Mouse (Mus musculus): ENCODE measurements around the gene Grm1.

Grm1 gene

DNA sequence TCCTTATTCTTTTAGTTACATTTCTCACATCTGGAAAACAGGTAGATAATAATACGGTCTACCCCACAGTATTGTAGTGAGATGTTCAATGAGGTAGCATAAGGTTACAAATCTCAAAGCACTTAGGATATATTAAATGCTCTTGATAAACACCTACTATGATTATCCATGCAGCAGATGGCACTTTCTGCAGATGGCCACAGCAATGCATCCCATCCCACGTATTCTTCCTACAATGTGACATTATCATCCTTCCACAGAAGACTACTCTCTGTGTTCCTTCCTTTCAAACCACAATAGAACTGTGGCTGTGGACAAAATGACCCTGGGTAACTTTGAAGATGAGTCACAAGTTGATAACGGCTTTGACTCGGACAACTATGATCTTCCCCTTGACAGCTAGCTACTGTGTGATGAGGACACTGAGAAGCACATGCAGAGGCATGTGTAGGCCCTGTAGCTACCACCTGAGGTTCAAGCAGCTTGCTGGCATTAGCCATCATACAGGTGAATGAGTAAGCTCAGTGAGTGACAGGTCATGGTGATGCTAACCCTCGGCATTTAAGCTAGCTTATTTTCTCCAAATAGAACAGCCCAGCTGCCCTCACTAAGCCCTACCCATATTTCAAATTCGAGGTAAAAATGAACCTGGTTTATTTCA lies 117.5 kb downstream of the Grm1 start:
- no peak for DNase-seq (ENCODE audit: low read depth)

DNA sequence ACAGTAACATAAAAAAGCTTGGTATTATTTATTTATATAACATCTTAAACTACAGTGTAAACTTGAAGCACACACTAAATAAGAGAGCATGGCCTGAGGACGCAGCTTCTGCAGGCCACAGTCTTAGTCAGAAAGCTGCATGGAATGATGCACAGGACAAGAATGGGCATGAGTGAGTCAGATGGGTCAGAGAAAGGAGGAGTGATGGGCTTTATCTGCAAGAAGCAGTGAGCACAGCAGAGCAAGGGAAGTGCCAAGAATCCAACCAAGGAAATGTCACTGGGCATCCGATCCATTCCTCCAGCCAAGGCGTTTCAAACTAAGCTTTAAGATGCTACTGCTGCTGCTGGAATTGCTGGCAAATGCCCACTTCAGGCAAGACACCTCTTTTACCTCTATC lies 131.6 kb downstream of the Grm1 start:
- DNase-seq (ENCODE audit: low read depth) = no peak

DNA sequence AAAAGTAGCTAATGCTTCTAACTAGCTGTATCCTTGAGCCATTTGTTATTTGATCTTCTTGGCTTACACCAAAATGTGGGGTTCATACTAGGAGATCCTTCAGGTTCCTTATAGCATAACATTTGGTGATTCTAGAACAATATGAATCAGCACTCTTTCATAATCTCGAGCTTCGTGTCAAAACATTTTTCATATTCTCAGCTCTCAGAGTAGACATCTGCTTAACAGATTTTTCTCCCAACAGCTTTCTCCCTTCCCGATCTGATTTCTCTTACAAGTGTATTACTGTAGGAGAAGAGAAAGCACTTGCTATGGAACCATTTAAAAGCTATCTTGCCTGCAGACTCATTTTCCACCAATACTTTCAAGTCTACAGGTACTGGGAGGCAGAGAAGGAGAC lies 133.0 kb downstream of the Grm1 start:
- DNase-seq (ENCODE audit: low read depth) = no peak

DNA sequence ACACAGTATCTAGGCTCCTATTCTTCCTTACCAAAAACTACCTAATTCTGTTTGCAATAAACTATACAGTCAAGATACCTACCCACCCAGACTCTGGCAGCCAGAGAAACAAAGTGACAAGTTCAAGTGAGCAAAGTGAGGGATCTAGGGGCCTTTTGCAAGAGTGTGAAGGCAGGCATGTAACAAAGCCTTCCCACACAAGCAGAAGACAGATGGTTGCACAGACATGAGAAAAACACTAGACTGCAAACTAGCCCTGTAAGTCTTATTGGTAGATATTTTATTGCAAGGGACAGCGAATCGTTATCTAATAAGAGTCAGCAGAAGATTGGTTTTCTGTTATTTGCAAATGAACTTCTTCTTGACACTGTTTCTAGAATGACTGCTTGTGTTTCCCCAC lies 134.6 kb downstream of the Grm1 start:
- no peak for DNase-seq (ENCODE audit: low read depth)

DNA sequence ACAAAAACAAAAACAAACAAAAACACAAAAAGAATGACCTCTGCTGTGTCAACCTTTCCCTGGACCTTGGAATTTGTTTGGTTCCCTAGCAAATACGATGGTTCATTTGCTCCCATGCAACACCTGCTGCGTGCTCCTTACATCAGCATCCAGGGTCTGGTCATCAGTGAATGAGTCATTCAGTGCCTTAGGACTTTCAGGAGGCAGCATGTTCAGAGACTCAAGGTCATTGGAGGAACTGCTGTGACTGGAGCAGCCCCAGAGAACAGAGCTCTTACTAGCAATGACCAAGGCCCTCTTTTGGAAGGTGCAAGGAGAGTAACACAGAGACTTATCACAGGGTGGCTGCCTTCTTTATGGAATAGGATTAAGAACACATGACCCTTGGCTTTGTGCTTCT lies 138.2 kb downstream of the Grm1 start:
- DNase-seq (ENCODE audit: low read depth) = no peak

DNA sequence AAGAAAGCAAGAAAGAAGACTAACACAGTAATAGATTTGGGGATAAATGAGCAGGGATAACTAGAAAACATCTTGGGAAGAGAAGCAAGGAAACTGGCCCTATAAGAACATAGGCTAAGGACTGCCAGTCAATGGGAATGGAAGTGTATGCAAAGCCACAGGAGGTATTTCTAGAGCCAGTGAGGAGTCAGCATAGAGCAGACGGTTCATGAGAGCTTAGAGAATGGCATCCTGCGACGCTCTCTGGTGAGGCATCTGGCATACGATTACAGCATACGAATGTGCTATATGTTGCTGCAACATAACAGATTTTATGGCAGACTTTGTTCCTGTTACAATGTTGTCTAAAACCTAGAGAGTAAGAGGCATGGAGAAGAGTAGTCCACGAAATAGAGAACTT lies 139.9 kb downstream of the Grm1 start:
- no peak for DNase-seq (ENCODE audit: low read depth)

DNA sequence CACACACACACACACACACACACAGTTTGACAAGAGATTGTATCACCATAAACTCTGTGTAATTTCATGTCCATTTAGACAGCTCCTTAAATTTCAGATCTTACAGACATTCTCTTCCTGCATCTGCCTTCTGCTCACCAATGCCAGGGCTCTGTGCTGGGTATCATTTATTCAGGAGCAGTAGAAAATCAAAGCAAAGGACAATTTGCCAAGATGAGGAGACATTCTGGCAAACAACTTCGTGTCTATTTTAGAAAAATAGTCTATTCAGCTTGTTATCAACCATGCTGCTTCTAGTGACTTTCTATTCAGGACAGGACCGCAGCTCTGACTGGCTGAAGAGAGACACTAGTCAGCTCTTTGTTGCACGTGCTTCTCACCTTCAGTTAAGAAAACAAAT lies 146.3 kb downstream of the Grm1 start:
- DNase-seq (ENCODE audit: low read depth) = no peak

DNA sequence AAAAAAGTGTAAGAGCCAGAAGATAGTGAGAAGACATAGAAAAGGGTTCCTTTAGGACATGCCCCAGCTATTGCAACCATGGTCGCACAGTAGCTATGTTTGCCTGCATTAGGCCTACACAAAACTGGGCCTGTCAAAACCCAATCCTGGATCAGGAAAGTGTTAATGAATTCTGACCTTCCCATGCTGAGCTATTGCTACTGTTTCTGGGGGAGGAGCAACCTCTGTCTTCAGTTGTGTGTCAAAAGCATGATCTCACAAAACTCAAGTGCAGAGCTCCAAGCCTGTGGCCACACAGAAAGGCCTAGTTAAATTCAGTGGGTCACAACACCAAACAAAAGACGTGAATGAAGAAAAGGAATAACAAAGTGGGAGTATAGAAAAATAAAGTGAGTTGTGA lies 152.5 kb downstream of the Grm1 start:
- no peak for DNase-seq (ENCODE audit: low read depth)

DNA sequence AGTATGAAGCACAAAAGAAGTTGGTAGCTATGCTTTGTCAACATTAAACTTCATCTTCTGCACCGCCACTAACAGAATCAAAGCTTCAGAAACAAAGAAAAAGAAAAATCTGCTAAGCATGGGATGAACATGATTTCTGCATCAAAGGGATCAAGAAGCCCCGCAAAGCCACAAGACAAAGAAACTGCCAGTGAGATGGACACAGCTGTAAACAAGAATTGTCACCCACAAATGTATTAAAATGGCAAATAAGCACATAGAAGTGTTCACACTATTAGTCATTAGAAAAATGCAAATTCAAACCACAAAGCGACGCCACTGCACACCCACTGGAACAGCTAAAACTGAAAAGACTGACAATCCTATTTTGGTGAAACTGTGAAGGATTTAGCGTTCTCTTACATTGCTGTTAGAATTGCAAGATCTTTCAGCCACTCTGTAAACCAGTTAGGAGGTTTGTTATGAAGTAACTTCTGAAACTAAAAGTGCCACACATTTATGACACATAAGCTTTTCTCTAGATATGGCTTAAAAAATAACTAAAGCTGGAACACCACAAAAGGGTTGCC lies 153.3 kb downstream of the Grm1 start:
- no peak for DNase-seq (ENCODE audit: low read depth)

DNA sequence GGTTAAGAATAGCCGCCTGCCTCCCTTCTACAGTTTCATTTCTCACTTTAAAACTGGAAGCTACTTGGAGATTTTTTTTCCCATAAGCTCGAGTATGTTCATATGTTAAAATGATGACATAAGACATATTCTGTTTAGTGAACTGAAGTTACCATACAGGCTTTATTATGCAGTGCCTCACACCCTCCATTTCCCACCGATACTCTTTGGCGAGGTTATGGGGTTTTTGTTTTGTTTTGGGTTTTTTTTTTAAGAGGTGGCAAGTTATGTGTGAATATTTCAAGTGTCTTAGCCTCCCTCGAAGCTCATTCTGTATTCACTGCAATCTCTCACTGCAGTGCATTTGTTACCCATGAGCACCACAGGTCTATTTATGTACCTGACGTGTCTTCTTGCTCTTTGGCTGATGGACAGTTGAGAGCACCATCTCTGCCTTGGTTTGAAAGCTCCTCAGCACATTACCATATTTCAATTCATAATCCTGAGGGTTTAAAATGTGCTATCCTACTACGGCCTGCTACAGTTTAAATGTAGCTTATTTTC lies 164.2 kb downstream of the Grm1 start:
- no peak for DNase-seq (ENCODE audit: low read depth)

DNA sequence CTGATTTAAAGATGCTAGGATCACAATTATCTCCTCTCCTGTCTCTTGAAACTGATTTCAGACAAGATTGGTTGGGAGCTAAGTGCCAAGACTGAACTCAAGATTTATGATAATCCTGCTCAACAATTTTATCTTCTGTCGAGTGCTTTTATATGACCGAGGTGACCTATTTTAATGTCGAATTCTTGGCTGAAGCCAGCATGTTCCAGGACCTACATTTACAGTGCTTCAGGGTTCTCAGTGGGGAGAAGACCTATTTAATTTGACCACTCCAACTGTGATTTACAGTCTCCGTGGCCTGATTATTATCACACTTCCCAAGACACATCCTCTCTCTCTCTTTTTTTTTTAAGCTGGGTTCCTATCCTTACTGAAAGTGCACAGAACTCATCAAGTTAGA lies 168.5 kb downstream of the Grm1 start:
- no peak for DNase-seq (ENCODE audit: low read depth)

DNA sequence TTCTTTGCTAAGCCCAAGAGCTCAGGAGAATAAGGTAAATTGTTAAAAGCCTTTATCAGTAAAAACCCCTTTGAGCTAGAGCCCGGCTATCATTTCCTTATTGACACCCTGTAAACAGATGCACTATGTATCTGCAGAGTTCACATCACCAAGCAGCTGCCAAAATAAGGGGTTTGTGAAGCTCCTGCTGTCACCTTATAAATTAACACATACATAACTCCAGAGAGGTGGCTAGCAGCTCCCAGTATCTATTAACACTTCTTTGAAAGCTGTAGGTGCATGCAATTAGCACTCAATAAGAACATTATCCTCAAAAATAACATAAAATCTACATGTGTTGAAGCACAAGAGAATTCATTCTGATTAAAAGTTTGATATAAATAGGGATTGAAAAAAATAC lies 191.9 kb downstream of the Grm1 start:
- DNase-seq (ENCODE audit: low read depth) = no peak

DNA sequence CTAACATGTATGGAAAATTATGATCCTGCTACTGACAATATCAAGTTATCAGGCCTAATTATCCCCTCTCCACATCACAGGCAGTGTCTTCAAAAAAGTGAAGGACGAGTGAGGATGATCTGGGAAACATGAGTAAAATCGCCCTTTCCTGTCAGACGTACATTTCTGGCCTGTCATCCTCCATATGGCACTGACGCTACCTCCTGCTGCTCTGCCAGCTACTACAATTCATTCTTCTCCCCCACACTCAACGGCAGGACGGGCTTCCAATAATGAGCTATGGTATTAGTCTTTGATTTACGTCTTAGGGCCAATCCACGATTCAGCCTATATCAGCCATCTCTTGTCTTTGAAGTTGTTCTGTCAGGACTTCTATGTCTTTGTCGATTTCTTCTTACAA lies 193.6 kb downstream of the Grm1 start:
- no peak for DNase-seq (ENCODE audit: low read depth)

DNA sequence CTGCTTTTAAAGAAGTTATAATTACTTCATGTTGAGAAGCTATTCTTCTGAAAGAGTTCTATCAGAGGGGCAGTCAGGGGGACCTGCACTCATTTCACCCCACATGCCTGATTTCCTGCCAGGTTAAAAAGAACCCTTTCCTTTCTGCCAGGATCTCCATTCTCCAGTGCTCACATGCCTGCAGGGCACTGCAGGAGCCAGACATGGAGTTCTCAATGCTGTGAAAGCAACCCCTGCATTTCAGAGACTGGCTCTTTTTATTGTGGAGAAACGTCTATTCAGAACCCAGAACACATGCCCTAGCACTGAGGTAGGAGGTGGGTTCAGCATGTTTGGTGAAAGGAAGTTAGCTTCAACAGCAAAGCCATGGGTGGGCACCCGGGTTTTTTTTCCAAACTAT lies 197.2 kb downstream of the Grm1 start:
- DNase-seq (ENCODE audit: low read depth) = no peak

DNA sequence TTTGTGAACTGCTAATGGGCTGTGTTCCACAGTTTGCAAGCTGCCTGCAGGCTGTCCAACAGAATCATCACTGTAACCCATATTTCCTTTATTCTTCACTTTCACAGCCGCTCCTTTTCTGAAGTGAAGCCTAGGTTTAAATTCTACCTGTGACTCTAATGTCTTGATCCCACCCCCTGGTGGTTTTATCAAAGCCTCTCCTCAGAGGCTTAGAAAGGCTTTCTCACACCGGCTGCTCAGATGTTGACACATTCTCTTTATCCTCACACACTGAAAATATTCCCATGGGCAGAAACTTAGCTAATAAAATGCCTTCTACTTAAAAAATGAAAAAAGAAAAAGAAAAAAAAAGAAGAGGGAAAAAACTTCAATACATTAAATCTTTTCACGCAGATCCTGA lies 210.0 kb downstream of the Grm1 start:
- no peak for DNase-seq (ENCODE audit: low read depth)

DNA sequence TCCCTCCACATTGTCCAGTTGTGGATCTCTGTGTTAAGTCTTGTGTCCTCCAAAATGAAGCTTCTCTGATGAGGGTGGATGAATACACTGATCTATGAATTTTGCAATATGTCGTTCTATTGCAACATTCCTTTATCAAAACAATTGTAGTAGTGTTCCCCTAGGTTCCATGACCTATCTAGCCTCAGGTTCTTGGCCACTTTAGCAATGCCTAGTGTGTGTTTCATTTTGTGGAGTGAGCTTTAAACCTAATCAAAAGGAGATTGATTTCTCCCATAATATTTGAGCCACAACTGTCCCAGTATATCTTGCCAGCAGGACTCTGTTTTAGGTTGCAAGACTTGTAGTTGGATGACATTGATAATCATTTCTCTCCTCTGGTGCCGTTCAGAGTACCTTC lies 211.9 kb downstream of the Grm1 start:
- no peak for DNase-seq (ENCODE audit: low read depth)

DNA sequence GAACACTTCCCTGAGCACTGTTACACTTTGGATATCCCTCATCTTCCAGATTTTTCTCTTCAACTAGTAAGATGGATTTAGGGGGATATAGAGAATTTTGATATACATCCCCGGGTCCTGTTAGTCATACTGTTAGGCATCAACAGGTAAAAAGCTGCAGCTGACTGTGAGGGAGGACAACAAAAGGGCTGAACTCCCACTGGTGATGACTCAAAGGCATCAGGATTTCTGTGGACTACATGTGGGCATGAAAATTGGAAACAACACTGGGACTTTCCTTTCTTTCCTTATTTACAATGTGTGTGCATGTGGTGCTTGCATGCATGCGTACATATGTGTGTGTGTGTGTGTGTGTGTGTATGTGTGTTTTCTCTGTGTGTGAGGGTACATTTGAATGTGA lies 215.9 kb downstream of the Grm1 start:
- no peak for DNase-seq (ENCODE audit: low read depth)

DNA sequence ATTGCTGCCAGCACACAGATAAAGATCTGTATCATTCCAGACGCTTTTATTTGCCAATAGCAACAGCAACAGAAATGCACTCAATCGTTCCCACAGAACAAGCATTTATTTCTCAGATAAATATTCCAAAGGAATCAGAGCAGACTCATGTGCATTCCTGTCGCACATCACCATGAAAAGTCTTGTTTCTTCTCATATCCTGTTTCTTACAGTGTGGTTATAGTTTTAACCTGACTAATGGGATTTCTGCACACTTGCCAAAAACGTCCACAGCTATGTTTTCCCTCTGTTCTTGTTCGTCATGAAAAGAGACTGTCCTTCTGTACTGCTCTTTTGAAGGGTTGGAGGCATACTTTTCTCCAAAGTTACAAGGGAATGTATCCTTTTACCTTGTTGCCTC lies 217.4 kb downstream of the Grm1 start:
- DNase-seq (ENCODE audit: low read depth) = no peak

DNA sequence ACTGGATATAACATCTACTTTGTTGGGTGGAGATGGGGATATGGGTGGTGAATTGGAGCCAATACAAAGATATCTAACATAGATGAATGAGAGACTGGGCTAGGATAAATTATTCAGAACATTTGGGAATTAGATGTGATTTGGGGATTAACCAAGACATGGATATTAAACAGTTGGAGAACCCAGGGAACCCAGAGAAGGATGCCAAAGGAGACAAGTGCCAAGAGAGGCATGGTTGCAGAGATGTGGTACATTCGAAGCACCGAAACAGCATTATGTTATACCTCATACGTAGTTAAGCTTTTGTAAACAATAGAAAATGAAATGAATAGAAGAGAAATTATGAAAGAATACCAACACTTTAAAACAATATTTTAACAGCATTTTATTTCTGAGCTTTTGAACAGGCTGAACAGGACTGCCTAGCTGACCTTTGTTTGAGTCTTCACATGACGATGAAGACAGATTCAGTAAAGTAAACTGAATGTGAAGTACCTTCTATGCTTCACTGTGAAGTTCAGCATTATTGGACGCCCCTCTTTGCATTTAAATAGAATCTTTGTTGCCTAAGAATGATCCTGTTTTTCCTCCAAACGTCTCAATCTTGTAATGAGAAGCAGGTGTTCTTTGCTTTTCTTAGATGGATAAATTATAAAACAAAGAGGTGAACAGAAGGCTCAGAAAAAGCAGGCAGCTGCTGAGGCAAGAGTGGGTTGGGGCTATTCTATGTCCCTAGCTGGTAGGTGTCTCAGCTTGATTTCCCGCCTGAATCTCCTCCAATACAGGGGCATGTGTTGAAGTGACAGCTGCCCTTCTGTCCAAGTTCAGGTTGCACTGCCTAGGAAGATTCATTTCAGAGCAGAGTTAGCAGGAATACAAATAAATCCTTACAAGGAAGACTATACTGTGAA lies 234.5 kb downstream of the Grm1 start:
- DNase-seq (ENCODE audit: low read depth) = no peak

DNA sequence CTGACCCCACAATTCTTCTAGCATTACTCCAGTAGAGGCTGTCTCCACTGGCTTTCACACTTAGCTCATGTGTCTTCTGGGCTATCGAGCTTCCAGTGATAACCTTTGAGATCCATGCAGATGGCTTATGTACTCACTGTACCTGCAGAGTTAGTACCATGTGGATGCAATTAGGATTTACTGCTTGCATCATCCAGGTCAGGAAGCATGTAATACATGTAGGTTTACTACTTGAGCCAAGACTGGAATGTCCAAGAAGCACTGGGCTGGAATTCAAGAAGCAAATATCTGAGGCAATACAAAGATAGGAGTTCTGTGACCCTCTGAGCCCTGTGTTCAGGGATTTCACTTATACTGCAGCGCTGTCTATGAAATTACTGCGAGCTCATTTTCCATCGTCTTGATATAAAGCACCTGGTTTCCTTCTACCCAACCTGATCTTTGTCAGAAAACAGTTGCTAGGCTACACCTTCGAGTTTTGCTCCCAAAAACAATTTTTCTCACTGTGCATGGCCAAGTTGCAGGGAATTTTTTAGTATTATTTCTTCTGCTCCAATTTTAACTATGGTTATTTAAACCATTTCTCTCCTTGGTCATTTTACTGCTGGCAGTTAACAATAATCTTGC lies 237.0 kb downstream of the Grm1 start:
- no peak for DNase-seq (ENCODE audit: low read depth)

DNA sequence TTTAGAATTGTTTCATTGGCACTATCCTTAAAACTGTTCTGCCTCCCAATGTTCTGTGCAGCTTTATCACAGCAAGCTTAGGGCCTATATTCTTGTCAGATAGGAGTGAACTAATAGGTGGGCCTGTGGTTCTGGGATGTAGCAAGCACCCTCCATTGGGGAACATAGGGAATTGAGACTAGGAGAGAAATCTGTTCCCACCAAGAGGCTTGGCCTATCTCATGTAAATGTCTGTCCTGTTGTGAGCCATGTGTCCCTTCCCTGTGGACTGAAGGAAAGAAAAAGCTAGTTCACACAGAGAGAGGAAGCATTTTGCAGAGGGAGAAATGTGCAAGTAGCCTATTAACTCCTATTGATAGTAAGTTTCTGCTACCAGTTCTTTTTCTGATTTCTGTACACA lies 246.8 kb downstream of the Grm1 start:
- DNase-seq (ENCODE audit: low read depth) = no peak

DNA sequence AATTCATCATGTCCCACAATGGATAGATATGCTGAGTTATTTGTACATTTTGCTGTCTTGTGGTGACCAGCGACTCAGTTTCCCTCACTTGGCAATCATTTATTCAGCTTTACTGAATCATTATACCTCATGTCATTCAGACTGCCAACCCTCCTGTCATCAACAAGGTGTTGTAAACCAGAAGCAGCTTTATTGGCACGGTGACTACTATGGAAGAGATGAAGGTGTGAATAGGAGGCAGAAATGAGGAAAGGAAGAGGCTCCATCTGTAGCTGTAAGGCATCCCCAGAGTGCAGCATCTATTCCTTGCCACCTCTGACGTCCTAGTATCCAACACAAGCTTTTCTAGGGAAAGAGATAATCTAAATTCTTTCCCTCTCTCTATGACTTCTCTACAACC lies 247.3 kb downstream of the Grm1 start:
- no peak for DNase-seq (ENCODE audit: low read depth)

DNA sequence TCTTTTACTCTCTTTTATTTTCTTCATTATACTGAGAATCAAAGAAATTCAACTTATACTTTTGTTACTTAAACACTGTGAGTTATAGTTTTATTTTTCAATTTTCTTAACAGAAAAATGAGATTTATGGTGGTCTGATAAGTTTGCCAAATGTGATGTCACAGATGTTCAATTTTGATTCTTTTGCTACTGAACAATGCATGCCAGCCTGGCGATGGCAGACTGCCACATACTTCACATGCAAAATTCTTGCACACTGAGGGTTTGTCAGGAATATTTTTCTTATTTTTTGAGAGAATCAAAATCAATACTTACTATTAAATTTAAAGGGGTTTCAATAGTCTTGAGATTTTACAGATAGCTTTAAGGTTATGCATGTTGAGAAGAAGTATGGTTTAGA lies 251.0 kb downstream of the Grm1 start:
- no peak for DNase-seq (ENCODE audit: low read depth)
